Mouse (Mus musculus) gastrocnemius, adult 2 months (tissue): Measurements from ENCODE around the gene Tex19.2. TPM values are rescaled to one million over a fixed set of nuclear protein-coding genes. Genes with fewer than 3 reads are reported as not detected.
"Not testable (repeated sequence)": the region's sequence is repeated elsewhere in the genome, so short reads cannot be mapped to it uniquely, and the experiment has no call there.

ENCODE experiments used
- DNase-seq: peaks from one replicate; pipeline ENCODE4 v3.0.0; 2022
- H3K27ac ChIP-seq: fragments of 200-600 bp; 2 replicates; pipeline ENCODE4 v1.8.1; 2022; ENCODE audit warnings: mild to moderate bottlenecking
- H3K4me3 ChIP-seq: fragments of 200-600 bp; 2 replicates; pipeline ENCODE4 v1.8.1; 2022; ENCODE audit warnings: mild to moderate bottlenecking, moderate library complexity
- CTCF ChIP-seq: fragments of 200-600 bp; IDR thresholded peaks from 2 replicates; pipeline ENCODE4 v1.8.1; 2022; ENCODE audit warnings: antibody characterized with exemption, mild to moderate bottlenecking, moderate library complexity
- intact Hi-C: fragments of 180-260 bp; cut with DNase I; formaldehyde crosslinking; loops from one replicate; pipeline ENCODE4 v1.15.1; 2025
- total RNA-seq, 2 experiments: library from RNA; stranded (reverse); gene quantifications; 2 replicates each; pipeline ENCODE4 v1.2.3; 2021

The Tex19.2 gene
- total RNA-seq, 2 experiments from 2014 or later, result not detected

DNA sequence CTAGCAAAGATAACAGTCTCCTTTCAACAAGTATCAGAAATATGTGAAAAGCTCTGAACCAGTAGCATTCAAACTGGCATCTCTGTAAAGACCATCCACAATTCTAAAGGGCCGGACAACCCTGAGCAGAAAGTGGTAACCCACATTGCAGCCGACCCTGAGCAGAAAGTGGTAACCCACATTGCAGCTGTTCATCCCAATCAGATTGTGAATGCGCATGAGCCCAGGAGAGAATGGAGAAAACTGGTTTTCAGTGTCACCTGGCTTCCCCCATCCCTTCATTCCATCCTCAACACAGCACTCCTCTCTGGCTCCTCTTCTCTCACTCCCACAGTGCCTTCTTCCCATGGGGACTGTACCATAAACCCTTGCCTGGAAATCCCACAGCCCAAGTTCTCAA is 9.0 kb upstream of the Tex19.2 start:
- H3K4me3 ChIP-seq, result no peak overlapping the region
- DNase-seq, result no peak
- H3K27ac ChIP-seq, result no peak overlapping the region
- intact Hi-C loops, result no loop called here
- no peak for TF ChIP-seq CTCF

DNA sequence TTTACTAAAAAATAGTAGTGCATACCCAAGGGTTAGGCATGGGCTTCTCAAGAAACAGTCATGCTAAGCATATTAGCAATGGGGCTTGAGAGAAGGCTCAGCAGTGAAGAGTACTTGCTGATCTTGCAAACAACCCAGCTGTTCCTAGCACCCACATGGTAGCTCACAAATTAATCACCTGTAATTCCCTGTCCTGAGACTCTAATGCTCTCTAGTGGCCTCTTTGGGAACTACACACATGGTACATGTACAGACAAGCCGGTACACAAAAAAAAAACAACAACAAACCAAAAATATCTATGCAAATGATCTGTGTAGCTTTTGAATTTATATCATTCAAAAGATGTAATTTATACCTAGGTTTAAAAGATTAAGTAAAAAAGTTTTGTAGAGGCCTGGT is 7.9 kb upstream of the Tex19.2 start:
- peak; percentile 32 for TF ChIP-seq CTCF

DNA sequence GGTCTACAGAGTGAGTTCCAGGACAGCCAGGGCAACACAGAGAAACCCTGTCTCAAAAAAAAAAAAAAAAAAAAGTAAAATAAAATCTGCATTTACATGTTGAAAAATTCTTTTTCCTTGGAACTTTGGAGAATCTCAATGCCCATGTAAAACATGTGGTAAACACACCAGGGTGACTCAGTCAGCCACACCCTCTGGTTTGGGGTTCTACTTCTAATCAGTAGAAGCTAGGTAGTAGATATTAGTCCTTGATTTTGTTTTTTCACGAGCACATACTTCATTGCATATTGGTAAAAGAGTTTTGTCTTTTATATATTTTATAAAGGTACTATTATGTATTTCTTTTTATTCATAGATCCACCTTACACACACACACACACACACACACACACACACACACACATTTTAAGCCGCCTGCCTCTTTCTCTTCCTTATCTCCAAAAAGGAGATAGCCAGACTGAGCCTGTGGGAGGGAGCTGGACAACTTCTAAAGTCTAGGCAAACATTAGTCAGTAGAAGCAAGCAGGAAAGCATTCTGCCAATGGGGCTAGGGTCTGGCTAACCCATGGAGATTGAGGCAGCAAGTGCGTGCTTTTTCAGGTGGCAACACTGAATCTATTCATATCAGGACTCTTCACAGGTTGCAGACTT is 7.2 kb upstream of the Tex19.2 start:
- H3K4me3 ChIP-seq, result no peak overlapping the region

More for the DNA sequence above, 7.9 kb upstream of the Tex19.2 start:
- H3K4me3 ChIP-seq, result no peak overlapping the region
- intact Hi-C loops, result no loop called here
- no peak for DNase-seq
- no peak overlapping the region for H3K27ac ChIP-seq

DNA sequence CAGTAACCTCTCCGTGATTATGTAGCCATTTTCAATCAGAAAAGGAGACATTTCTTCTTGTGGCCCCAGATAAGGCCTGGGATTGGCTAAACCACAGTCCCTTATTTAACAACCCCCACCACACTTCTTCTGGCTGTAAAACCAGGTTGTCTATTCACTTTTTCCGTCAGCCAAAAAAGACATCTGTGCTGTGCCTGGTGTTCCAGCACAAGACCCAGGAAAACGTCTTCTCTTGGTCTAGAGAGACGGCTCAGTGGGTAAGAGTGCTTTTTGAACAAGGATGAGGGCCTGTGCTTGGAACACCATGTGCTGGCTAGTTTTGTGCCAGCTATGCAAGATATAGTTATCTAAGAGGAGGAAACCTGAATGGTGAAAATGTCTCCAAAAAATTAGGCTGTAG is 5.0 kb upstream of the Tex19.2 start:
- intact Hi-C loops, result loop anchor here (5.0 kb wide), 1 partner anchor 46 kb away; no protein-coding TSS in a partner anchor
- no peak for TF ChIP-seq CTCF
- Histone ChIP-seq H3K4me3 (no peak overlapping the region), H3K27ac (no peak overlapping the region)
- DNase-seq, result no peak

More for the DNA sequence above, 7.2 kb upstream of the Tex19.2 start:
- intact Hi-C loops, result no loop called here
- TF ChIP-seq CTCF, result no peak
- DNase-seq, result no peak
- H3K27ac ChIP-seq, result no peak overlapping the region

DNA sequence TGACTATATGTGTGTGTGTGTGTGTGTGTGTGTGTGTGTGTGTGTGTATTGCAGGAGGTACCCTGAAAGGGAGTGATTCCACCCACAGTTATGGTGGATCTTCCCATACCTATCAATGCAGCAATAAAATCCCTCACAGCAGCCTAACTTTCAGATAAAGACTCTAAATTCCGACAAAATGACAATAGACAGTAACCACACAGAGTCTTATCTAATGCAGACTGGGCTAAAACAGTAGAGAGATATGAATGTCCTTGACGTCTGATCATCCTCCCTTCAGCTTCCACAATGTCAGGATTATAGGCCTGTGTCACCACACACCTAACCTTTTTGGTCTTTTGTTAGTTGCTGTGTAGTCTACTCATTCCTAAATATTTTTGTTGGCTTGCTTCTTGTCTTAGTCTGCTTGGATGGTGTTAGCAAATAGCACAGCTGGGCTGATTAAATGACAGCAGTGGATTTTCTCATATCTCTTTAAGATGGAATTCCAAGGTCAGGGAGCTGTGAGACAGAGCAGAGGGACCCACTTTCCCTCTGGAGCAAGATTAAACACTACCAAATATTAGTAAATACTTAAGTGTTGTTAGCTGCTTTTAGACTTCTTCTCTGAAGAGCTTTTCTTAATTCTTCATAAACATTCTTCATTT is 3.7 kb upstream of the Tex19.2 start:
- DNase-seq, result no peak
- Histone ChIP-seq H3K27ac (no peak overlapping the region), H3K4me3 (no peak overlapping the region)
- TF ChIP-seq CTCF, result no peak
- intact Hi-C loops, result loop anchor here (5.0 kb wide), 1 partner anchor 45 kb away; no protein-coding TSS in a partner anchor

DNA sequence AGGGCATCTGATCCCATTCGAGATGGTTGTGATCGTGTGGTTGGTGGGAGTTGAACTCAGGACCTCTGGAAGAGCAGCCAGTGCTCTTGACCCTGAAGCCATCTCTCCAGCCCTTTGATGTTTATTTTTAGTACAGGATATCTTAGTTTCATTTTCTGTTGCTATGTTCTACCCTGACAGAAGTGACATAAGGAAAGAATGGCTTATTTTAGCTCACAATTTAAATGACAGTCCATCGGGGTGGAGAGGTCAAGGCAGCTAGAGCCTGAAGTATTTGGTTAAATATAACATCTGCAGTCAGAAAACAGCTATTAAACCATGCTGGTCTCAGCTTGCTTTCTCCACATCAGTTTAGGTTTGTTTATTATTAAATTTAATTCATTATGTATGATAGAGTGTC is 2.7 kb upstream of the Tex19.2 start:
- intact Hi-C loops, result loop anchor here (5.0 kb wide), 1 partner anchor 44 kb away; no protein-coding TSS in a partner anchor

DNA sequence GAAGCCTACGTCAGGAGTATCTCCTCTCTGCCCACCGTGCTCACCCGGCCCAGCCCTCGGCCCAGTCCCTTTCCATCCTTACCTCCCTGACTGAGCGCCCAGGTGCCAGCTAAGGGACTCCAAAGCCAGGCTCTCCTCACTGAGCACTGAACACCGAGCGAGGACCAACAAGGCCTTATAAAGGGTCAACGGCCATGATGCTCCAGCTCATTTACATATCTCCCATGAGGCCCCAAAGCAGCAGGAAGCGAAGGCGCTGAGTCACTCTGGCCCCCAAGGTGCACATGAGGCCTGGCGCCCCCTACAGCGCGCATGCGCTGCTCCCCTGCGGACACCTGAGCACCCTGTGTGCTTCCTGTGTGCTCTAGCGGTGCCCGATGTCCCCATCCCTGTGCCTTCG is 371 bp downstream of the Tex19.2 start:
- intact Hi-C loops, result no loop called here

More for the DNA sequence above, 2.7 kb upstream of the Tex19.2 start:
- H3K4me3 ChIP-seq, result no peak overlapping the region
- DNase-seq, result no peak
- no peak overlapping the region for H3K27ac ChIP-seq
- no peak for TF ChIP-seq CTCF

DNA sequence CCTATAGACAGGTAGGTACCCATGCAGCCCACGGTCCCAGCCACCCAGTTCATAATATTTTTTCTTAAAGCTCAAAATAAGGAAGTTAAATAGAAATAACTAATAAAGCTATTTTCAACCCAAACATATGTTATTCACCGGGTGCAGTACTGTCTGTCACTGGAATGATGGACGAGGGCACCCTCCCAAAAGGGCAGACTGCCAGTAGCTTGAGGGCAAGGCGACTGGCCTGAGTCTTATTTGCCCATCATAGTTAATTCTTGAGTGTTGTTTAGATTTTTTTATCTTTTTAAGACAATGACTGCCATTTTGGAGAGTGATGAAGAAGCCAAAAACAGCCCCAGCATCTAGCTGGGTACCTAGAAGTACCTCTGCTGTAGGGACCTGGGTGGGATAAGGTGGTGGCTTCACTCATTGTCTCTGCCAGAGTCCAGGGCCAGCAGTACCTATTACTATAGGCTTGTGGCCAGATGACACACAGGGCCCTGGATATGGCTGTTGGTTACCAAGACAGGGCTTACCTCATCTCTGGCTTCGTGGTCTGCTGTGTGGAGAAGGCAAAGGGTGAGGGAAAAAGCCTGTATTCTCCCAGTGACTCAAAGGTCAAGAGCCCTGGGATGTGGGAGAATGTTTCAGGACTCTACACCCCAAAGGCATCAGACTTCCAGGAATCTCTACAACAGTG is 6.2 kb downstream of the Tex19.2 start:
- intact Hi-C loops, result no loop called here
- no peak overlapping the region for H3K27ac ChIP-seq
- no peak overlapping the region for H3K4me3 ChIP-seq
- no peak for TF ChIP-seq CTCF
- DNase-seq, result no peak

More for the DNA sequence above, 371 bp downstream of the Tex19.2 start:
- H3K4me3 ChIP-seq, result no peak overlapping the region
- no peak for DNase-seq
- TF ChIP-seq CTCF, result no peak
- no peak overlapping the region for H3K27ac ChIP-seq

DNA sequence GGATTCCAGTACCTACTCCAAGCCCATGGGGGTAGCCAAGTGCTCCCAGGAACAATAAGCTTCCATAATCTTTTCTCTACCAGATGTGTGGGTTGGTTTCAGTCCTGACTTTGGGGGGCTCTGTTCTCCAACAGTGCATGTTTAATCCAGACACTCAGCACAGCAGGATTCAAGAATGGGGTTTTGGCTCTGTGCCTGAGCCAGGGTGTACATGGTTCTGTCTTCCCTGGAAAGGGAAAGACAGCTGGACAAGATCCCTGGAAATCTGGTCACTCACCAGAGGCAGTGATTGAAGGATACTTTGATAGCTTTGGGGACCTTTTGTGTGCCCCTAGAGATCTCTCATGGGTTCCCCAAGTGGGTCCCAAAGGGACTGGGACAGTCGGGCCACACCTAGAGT is 6.9 kb downstream of the Tex19.2 start:
- H3K27ac ChIP-seq, result no peak overlapping the region
- no peak for TF ChIP-seq CTCF
- DNase-seq, result no peak
- H3K4me3 ChIP-seq, result no peak overlapping the region
- intact Hi-C loops, result no loop called here

DNA sequence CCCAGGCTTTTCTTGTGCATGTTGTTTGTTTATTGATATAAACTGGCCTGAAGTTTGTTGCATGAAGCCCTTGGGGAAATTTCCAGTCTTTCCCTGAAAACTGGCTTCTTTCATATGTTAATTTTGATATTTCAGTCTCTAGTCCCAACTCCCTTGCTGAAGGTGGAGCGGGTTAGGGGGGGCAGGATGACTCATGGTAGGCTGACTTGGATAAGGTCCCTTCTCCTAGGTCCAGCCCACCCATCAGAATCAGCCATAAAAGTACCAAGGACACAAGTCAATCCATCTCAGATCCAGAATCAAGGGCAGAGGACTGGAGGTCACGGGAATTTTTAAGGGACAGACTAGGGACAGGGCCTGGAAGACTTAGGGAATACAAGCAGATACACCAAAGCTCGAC is 7.4 kb downstream of the Tex19.2 start:
- no peak overlapping the region for H3K4me3 ChIP-seq
- H3K27ac ChIP-seq, result no peak overlapping the region
- intact Hi-C loops, result no loop called here
- no peak for DNase-seq
- TF ChIP-seq CTCF, result no peak

DNA sequence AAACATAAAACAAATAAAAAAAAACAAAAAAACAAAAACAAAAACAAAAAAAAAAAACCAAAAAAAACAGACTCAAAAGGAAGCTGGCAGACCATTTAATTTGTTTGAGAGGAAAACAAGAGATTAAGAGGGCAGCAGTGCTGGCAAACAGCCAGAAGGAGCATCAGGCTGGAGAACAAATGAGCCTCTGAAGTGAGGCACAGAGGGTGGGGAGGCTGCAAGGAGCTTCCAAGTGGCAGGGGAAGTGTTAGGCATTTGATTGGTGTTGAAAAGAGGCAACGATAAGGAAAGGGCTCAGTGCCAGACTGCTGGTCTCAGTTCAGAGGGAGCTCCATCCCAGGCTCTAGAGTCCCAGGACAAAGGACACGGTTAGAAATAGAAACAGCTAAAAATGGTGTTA is 8.5 kb downstream of the Tex19.2 start:
- TF ChIP-seq CTCF, result no peak
- H3K27ac ChIP-seq, result no peak overlapping the region
- no peak for DNase-seq
- H3K4me3 ChIP-seq, result no peak overlapping the region
- intact Hi-C loops, result no loop called here

DNA sequence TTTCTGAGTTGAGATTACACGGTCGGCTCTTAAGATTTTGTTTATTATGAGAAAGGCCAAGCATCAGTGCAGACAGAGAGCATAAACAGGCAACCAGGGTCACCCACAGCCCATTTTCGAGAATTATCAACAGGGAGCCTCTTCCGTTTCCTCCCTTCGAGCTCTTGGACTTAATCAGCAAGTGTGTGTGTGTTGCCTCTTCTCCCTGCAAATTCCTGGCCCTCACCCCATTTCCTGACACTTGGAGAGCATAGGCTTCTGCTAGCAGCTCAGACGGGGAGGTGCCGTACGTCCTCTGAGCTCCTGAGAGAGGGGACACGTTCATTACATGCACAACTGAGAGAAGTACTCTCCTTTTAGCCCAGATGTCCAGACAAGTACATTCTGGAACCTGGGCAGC is 10.4 kb downstream of the Tex19.2 start:
- Histone ChIP-seq H3K27ac (no peak overlapping the region), H3K4me3 (no peak overlapping the region)
- no peak for DNase-seq
- no peak for TF ChIP-seq CTCF
- intact Hi-C loops, result no loop called here

DNA sequence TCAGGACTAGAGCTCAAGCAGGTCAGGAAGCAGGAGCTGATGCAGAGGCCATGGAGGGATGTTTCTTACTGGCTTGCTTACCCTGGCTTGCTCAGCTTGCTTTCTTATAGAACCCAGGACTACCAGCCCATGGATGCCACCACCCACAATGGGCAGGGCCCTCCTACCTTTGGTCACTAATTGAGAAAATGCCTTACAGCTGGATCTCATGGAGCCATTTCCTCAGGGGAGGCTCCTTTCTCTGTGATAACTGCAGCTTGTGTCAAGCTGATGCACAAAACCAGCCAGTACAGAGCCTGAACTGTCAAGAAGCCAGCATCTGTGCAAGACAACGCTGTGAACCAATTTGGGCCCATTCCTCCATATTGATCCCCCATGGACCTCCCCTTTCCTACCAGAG is 11.2 kb downstream of the Tex19.2 start:
- H3K27ac ChIP-seq, H3K4me3 ChIP-seq, intact Hi-C loops, DNase-seq: not testable (repeated sequence)
